Mouse (Mus musculus) heart, postnatal 25 days (tissue): ENCODE measurements around the gene Nfkbiz. TPM values are rescaled to one million over a fixed set of nuclear protein-coding genes. Genes with fewer than 3 reads are reported as not detected.

Experiments
- DNase-seq: peaks from one replicate; pipeline ENCODE4 v3.0.0; 2022; ENCODE audit warnings: low spot score
- intact Hi-C: fragments of 180-260 bp; cut with DNase I; formaldehyde crosslinking; loops from one replicate; pipeline ENCODE4 v1.15.1; 2025
- total RNA-seq, 2 experiments: library from RNA; stranded (reverse); gene quantifications; 2 replicates each; pipeline ENCODE4 v1.2.3; 2021

Gene Nfkbiz
- total RNA-seq, 2 experiments from 2014 or later = 2.2 to 2.3 TPM

DNA sequence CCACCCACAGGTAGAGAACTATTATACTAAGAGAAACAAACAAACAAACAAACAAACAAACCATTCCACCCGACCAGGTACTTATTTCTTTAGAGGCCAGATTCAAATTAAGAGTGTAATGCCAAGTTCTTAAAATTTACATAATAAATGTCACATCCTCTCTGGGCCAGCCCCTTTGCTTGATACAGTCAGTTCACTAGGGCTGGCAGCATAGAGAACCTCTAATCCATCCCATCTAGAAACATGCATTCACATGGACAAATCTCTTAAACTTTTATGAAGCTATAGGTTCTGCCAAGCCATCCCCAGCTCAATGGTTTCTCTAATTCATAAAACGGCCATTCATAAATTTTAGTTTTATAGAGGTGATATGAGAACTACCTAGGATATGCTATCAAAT, 1.5 kb downstream of the Nfkbiz start:
- intact Hi-C loops = no loop called here
- no peak for DNase-seq

DNA sequence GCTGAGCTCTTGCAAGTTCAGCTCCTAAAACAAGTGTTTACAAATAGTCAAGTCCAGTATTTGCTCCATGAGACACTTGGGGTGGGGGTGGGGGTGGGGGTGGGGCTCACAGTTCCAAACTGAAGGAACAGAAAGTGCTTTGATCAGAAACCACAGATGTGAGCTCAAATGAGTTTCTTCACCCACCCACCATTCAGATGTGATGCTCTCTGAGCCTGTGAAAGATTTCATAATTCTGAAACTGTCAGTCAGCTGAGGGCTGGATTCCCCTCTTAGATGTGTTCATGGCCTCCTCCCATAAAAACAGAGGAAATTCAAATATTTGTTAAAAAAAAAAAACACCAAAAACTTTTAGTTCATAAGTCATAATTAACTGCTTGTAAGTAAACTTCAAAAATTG, 2.9 kb downstream of the Nfkbiz start:
- intact Hi-C loops = no loop called here
- no peak for DNase-seq

DNA sequence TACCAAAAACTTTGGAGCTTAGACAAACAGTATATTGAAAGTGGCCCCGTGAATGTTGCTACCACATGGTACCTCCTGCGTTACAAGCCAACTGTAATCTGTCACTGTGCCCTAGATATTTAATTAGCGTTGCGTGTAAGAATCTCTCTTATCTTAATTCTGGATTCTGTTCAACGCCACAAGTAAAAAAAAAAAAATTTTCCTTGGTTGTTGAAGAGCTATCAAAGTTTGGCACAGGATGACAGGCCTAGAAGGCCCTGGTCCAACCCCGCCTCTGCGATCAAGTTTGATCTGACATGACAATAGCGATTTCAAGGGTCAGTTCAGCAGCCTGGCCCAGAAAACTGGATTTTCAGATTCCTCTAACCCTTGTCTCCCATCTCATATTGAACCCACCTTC, 6.1 kb downstream of the Nfkbiz start:
- intact Hi-C loops = no loop called here
- no peak for DNase-seq

DNA sequence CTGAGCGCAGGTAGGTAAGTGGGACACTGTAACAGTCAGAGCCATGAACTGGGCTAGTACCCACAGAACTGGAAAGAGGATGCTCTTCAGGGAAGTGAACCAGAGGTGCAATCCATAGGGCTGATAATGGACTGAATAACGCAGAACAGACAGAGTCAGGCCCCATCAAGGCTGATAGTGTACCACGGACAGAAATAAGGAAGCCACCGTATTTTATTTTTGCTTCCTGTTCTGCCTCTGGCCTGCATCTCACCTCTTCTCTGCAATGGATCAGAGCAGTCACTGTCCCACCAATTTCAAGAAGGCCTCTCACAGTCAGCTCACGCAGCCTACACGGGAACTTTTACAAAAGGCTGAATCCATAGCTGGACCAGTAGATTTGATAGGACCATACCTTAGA, 6.7 kb downstream of the Nfkbiz start:
- DNase-seq = no peak
- intact Hi-C loops = no loop called here

DNA sequence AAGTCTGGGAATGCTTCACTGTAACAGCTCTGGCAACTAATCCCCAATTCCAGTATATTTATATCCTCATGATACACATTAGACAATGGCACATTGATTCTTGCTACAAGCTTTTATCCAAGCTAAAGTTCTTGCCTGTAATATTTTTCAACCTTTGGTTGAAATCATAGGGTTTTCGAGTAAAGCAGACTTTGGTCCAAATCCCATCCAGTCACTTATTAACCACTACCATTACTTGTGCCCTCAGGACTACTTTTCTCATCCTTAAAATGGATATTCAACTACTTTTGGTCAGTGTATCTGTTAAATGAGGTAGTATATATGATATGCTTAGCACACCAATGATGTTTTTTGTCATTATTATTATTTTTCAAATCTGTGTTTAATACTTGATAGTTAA, 7.2 kb downstream of the Nfkbiz start:
- intact Hi-C loops = no loop called here
- DNase-seq = no peak

DNA sequence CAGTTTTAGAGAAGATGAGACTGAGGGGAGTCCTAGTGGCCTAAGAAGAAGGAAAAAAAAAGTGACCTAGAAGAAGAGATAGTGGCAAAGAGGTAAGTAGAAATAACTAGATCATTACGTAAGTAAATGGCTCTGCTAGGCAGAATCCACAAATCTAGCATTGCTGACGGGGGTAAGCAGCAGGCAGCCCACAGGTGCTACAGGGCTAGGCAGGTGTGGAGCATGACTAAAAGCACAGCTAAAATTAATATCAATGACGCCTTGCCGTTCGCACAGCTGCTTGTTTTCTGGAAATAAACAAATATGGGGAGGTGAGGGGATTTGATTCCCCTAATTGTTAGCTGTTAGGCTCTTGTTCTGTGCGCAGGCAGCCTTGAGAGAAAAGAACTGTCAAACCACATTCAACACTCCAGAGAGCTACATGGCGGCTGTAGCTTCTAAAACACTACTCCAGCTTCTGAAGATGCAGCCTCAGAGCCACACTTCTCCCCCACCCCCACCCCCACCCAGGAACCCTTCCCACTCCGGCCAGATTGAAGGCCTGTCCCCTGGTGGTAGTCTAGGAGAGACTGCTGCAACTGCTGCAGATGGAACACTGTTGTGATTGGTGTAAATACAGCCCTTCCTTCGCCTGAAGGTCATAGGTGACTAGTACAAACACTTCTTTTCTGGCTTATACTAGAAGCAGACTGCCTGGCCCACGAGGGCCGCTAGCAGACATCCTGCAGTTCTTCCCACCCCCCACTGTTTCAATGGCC, 15.1 kb downstream of the Nfkbiz start:
- no peak for DNase-seq
- intact Hi-C loops = loop anchor here (2.0 kb wide), 1 partner anchor 15 kb away; the partner anchor contains the start of gene Nfkbiz

DNA sequence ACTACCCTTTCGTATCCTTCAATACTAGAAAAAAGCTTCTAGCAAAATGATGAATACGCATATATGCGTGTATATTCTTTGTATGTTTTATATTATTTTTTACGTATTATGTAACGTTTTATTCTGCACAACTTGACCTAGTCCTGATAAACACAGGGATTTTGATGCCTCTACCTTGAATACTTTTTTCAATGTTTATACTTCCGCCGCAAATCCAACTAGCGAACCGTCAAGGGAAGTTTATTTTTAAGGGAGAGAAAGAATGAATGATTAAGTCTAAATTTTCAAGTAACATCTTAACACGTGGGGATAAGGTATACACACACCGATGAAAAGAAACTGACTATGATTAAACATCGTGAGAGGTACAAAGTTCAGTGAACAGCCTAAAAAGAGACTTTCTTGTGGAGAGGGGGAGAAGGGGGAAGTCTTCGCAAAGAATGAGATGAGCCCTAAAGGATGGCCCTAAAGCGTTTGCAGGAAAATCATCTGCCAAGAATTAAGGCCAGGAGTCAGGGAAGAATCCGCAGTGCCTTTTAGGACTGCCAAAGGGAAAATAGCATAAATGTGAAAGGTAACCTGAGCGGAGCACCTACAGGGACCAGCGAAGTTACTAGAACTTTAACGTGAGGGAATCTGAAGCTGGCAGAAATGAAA, 15.8 kb downstream of the Nfkbiz start:
- intact Hi-C loops = loop anchor here (2.0 kb wide), 1 partner anchor 16 kb away; the partner anchor contains the start of gene Nfkbiz
- no peak for DNase-seq

DNA sequence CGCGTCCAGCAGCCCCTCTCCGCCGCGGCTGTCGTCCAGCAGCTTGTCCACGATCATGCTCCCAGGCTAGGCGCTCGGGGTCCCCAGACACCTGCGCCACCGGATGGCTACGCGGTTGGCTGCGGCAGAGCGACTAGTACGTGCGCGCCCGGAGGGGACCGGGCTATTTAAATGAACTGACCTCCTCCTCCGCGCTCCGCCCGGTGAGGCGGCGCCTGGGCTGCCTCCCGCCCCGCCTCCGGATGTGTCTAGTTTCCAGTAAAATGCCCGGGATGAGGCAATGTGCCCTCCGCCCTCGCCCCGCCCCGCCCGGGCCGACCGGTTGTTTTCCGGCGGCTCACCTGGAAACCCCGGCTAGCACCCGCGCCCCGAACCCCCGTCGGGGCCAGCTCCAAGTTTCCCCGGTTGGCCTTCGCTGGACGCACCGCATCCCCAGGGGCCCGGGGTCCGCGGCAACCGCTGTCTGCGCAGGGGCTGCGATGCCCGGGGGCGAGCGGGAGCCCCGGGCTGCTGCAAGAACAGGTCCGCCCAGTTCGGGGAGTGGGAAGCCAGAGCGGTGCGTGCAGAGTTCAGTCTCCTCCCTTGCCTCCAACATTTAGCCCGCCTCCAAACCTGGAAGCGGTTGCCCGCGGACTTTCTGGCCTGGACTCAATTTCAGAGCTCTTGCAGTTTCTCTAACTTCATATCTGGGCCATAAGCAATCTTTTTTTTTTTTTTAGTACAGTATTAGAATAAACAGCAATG, 16.5 kb downstream of the Nfkbiz start:
- intact Hi-C loops = loop anchor here (2.0 kb wide), 1 partner anchor 17 kb away; the partner anchor contains the start of gene Nfkbiz
- DNase-seq = peak; percentile 94

DNA sequence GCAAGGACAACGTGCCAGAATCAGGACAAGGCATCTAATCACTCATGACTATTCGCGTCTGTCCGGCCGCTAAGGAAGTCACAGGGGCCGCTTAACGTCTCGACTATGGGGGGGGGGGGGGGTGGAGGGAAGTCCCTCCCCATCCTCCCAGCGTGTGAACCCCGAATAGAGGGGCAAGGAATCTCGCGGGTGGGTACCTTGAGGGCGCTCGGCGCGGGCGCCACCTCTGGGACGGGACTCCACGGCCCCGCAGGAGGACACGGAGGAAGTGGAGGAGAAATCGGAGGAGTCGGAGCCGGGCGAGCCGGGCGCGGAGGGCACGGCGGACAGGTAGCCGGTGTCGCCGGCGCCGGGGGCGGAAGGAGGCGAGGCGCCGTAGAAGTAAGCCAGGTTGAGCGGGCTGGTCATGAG, 17.1 kb downstream of the Nfkbiz start:
- DNase-seq = no peak
- intact Hi-C loops = no loop called here

DNA sequence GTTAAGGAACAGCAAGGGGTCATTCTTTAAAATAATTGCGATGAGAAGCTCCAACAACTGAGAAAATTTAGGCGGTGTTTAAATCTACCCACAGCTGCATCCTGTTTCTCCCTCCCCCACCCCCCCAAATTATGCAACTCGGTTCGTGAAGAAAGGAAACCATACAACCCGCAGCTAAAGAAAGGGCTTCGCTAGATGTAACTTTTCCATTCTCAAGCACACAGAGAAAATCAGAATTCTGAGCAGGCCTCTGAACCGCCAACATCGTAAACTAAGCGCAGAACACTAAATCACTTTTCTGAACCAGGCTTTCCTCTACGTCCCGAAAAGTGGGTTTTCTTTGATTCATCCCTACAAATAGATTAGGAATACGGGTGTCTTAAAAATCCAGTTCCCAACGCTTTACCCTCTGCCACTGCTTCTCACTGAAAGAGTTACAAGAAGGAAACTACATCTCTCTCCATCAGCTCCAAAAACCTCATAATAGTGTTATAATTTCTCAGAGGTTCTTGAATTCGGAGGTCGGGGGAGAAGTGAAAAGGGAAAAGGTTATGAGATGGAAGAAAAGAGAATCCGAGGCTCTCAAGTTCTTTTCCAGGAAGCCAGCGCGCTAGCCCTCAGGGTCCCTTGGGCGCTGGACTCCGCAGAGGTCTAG, 17.7 kb downstream of the Nfkbiz start:
- DNase-seq = no peak
- intact Hi-C loops = no loop called here

DNA sequence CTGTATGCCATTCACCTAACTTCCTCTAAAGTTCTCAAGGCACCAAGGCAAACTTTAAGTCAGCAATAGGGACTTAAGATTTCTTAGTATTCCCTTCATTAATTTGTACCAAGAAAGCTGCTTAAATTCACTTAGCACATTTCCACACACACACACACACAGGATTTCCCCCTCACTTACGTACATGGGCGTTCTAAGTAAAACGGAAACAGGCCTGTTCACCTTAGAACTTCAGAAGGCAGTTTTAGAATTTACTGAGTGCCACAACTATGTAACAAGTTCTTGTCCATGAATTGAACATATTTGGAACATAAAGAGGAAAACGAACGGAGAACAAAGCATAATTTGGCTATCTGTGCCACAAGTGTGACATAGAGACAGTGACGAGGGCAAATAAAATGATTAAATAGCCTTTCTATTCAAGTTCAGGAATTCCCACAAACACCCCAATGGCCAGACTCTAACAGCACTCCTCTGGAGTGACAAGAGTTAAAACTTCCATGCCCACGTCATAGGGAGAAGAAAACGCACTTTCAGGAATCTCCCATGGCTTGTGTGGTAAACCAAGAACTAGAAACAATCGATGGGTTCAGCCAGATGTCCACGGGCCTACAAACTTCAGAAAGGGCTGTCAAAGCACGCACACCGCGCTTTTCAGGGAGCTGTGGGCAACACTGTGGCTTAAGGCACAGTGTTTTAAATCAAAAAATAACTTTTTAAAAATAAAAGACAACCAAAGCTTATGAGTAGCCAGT, 18.4 kb downstream of the Nfkbiz start:
- intact Hi-C loops = no loop called here
- DNase-seq = no peak

DNA sequence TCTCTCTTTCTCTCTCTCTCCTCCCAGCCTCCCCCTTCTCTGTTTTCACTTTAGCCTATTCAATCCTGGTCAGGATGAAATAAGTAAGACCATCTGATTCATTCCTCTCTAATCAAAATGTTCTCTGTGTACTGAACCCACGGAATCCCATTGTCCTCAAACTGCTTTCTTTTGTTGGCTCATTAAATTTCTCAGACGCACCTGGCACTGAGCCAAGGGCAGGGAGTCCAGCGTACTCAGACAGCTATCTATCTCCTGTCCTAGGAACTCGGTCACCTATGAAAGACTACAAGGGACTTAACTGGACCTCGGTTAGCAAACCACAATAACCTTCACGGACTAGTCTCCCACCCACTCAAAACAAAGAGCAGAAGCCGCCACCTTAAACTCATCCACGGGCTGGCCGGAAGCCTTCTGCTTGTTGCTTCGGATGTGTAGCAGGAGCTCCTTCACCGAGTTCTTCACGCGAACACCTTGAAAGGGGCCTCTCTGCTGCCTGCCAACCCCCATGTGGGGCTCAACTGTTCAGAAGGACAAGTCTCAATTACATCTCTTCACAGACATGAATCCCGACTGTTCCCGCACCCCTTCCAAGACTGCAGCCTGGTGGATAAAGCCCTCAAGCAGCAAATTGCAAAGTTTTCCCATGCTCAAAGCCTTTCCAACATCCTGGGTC, 19.4 kb downstream of the Nfkbiz start:
- intact Hi-C loops = no loop called here
- DNase-seq = peak; percentile 31

DNA sequence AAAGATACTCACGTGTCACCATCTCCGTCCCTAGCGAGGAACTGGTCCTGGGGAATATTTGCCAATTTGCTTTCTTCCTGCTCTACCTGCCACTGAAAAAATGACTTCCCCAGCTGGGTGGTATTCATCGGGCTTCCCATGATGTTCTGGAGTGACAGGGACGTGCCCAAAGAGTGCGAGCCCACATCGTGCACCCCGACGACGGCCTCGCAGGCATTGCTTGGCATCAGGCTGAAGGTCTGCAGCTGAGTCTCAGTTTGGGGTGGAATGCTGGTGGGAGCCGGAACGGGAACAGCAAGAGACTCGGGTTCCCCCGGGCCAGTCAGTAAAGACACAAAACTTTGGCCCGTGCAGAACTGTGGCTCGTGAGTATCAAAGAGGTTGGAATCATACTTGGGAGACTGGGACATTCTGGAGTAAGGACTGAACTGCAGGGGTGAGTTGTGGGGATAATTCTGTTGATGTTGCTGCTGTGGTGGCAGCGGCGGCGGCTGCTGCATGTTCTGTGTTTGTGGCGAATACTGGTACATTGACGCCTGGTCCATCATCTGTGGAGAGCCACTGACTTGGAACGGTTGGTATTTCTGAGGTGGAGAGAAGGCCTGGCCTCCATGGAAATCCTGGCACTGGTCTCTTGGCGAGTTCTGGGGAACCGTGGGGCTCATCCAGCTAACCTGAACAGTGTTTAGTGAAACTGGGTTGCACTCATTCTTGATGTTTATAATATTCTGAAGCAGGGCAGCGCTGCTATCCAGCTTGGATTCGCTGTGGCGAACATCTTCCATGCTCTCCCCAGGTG, 20.8 kb downstream of the Nfkbiz start:
- intact Hi-C loops = no loop called here

DNA sequence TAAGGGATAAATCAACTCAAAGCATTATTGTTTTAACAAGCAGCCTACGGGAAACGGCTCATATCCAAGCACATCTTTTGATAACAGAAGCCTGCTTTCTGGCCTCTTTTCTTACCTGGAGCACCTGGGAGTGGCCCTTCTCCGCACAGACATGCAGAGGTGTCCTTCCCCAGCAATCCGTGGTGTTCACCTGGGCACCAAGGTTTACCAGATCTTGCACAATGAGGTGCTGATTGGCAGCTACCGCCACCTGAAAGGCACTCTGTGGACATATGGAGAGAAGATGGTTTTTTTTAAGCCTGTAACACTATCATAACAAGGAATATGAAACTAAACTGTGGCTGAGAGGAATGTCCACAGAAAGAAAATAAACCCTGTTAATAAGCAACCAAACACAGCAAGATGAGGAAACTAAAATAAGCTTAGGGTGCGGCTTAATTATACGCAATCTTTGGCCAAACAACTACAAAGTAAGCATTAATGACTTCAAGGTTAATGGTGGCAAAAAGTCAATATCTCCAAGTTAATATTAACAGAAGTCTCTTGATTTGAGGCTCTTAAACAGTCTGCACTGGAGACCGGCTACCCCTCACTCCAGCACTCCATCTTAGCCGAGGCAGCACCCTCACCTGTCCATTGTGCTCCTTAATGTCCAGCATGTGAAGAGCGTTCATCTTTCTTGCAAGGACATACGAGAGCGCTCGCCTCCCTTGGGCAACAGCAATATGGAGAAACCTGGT, 22.3 kb downstream of the Nfkbiz start:
- no peak for DNase-seq
- intact Hi-C loops = no loop called here

More for the DNA sequence above, 20.8 kb downstream of the Nfkbiz start:
- DNase-seq = no peak

DNA sequence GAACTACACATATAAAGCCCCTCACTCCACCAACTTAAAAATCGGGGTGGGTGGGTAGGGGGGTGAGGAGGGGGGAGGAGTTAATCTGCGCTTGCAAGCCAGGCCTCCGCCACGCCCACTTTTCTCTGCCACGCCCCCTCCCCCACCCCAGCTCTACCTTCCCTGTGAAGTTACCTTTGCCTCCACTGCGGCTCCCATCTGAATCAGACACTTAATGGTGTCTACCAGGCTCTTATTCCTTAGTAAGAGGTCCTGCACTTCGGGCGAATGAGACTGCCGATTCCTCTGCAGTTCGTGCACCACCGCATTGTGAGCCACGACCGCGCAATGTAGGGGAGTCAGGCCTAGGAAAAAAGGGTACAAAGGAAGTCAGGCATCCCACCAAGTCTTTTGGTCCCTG, 23.2 kb downstream of the Nfkbiz start:
- intact Hi-C loops = no loop called here
- no peak for DNase-seq

DNA sequence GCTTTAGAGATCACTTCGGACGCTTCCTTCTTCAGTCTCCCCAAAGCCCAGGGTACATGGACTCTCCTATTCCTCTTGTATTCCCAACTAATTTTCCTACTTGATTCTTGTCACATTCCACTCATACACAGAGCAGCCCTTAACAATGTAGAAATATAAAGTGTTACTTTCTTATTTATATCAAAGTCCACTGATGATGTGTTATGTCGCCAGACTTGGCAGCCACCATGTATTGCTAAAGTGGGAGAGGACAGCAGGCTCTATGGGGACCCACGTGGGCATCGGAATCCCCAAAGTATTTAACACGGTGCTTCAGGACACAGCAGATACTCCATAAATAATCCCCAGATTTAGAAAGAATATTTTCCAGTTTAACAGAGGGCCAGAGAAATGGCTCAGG, 24.0 kb downstream of the Nfkbiz start:
- no peak for DNase-seq
- intact Hi-C loops = no loop called here

DNA sequence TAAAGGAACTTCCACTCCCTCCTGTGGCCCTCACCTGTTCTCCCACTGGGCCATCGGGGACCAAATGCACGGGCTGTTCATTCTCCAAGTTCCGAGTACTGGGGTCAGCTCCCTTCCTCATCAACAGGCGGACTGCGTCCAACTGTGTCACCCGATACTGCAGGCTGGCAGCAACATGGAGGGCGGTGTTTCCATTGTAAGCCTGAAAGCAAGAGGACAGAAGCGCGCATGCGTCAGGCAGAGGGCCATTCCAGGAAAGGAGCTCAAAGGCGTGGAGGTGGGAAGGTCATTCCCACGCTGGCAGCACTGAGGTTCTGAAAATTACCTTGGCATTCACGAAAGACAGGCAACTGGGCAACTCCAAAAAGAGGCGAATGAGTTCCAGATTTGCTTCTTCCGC, 24.8 kb downstream of the Nfkbiz start:
- intact Hi-C loops = no loop called here
- no peak for DNase-seq

DNA sequence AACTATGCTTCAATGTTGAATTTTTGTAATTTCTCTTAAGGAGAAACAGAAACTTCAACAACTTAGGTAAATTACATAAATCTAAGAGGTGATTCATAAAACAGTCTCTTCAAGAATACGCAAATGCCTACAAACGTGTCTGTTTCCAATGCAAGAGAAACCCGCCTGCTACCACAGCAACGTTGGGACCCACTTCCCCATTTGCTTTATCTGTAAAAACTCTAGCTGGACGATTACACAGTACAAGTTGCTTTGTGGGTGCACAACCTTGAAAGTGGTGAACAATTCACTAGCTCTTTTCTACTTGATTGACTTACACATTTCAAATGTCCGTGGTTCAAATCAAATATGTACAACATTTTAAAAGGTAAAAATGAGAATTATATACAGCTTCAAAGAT, 26.9 kb downstream of the Nfkbiz start:
- no peak for DNase-seq
- intact Hi-C loops = no loop called here
